Mouse (Mus musculus) testis, adult 2 months (tissue): ENCODE data around the gene Grpel1.

Experiments used
- CTCF ChIP-seq: fragments of 200-500 bp; IDR thresholded peaks from 2 replicates; pipeline ENCODE4 v1.5.1; 2012; ENCODE audit warnings: low read depth, mild to moderate bottlenecking, inconsistent platforms, low read length, moderate library complexity; ENCODE audit not compliant: control insufficient read depth, insufficient read depth, insufficient replicate concordance
- POLR2A ChIP-seq: fragments of 200-500 bp; IDR thresholded peaks from 2 replicates; pipeline ENCODE4 v1.6.1; 2012; ENCODE audit warnings: low read depth, mild to moderate bottlenecking, inconsistent platforms, low read length, moderate library complexity; ENCODE audit not compliant: control insufficient read depth

DNA sequence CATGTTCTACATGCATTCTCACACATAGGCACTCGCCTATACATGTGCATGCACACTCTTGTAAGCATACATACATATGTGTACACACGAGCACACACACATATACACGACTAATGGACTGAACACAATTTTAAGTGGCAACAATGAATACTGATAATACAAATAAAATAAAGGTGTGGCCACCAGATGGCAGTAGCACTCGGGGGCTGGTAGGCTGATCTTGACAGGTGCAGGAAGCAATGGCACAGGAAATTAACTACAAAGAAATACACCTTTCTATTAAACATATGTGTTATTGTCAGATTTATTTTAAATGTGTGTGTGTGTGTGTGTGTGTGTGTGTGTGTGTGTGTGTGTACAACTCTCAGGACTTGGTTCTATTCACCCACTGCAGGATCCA is 5.9 kb upstream of the Grpel1 start:
- TF ChIP-seq CTCF (peak; percentile 22; the same call in 1 of the 2 replicates), POLR2A (no peak)
